Mouse (Mus musculus) stomach, embryonic 14.5 days (tissue): ENCODE results near the gene Nxf3. TPM values are rescaled to one million over a fixed set of nuclear protein-coding genes. Genes with fewer than 3 reads are reported as not detected.
"Not testable (repeated sequence)": the region's sequence is repeated elsewhere in the genome, so short reads cannot be mapped to it uniquely, and the experiment has no call there.

Experiments used
- ATAC-seq: fragments of 200-750 bp; cut with Nextera tagmentation; 2 replicates; pipeline ENCODE4 v1.8.0; 2017; ENCODE audit warnings: low read depth, moderate TSS enrichment; ENCODE audit not compliant: insufficient number of reproducible peaks, insufficient read depth, low FRiP score
- H3K27ac ChIP-seq: fragments of 300-500 bp; sonication (generic); 2 replicates; pipeline ENCODE4 v1.5.1; 2014; ENCODE audit warnings: mild to moderate bottlenecking, low read length, moderate library complexity, mixed read lengths
- H3K27me3 ChIP-seq: fragments of 300-500 bp; sonication (generic); 2 replicates; pipeline ENCODE4 v1.6.1; 2014; ENCODE audit warnings: low read length, control low read depth, mixed read lengths; ENCODE audit not compliant: control insufficient read depth, insufficient read depth
- H3K36me3 ChIP-seq: fragments of 300-500 bp; sonication (generic); 2 replicates; pipeline ENCODE4 v1.6.1; 2014; ENCODE audit warnings: mild to moderate bottlenecking, control low read depth, low read length, moderate library complexity, mixed read lengths; ENCODE audit not compliant: control insufficient read depth, insufficient read depth
- H3K4me1 ChIP-seq: fragments of 300-500 bp; sonication (generic); 2 replicates; pipeline ENCODE4 v1.6.1; 2014; ENCODE audit warnings: low read length, control low read depth, mixed read lengths; ENCODE audit not compliant: control insufficient read depth, insufficient read depth
- H3K4me2 ChIP-seq: fragments of 300-500 bp; sonication (generic); replicated peaks from 2 replicates; pipeline ENCODE4 v1.6.1; 2014; ENCODE audit warnings: low read depth, low read length, control low read depth
- H3K4me3 ChIP-seq: fragments of 300-500 bp; sonication (generic); 2 replicates; pipeline ENCODE4 v1.5.1; 2014; ENCODE audit warnings: low read depth, low read length, control low read depth
- H3K9ac ChIP-seq: fragments of 300-500 bp; sonication (generic); replicated peaks from 2 replicates; pipeline ENCODE4 v1.6.1; 2014; ENCODE audit warnings: low read depth, mild to moderate bottlenecking, control low read depth, low read length, moderate library complexity, mixed read lengths
- H3K9me3 ChIP-seq: fragments of 300-500 bp; sonication (generic); 2 replicates; pipeline ENCODE4 v1.6.1; 2016; ENCODE audit warnings: low read depth, low read length, control low read depth; ENCODE audit not compliant: control insufficient read depth
- WGBS: fragments of 180-500 bp; shearing (Covaris S2); extraction: QIAGEN DNeasy Blood & Tissue Kit; methylation state at CpG from one replicate; pipeline ENCODE4 v1.1.7; 2014; 5-methylcytosine and 5-hydroxymethylcytosine counted together
- polyA plus RNA-seq: library from polyadenylated mRNA; unstranded; fragments of >200 nt; fragmentation: Nextera tagmentation; extraction: Ambion mirVana; gene quantifications from 2 replicates; pipeline ENCODE4 v1.2.1, GENCODE M21; 2014

Nxf3 gene
- polyA plus RNA-seq, 1 experiment from 2014 or later = not detected

DNA sequence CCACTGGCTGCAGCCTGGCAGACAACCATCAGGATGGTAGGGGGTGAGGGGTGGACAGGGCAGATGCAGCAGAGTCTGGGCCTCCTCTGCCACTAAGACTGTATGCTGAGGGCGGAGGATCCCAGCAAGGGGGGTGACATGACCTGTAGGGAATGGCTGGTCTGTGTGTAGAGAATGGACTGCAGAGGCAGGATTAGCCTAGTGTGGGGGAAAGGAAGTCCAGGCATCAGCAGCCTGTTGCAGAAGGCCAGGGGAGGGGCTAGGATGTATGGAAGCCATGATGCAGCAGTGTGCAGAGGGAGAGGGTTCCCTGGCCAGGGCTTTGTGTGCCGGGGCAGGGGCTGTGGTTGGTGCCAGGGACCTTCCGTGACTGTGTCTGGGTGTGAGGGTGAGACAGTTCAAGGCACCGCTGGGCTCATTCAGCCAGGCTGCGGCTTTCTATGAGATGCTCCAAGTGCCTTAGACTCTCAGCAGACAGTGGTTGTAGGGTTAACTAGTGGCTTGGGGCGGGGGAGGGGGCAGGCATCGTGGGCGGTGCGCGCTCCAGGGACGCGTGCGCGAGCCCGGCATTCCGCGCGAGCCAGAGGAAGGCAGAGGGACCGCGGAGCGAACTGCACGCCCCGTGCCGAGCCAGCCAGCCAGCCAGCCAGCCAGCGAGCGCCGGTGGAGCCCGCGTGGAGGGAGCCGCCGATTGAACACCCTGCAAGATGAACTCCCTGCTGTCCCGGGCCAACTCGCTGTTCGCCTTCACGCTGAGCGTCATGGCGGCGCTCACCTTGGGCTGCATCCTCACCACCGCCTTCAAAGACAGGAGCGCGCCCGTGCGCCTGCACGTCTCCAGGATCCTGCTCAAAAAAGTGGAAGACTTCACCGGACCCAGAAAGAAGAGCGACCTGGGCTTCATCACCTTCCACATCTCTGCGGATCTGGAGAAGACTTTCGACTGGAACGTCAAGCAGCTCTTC, 52.0 kb downstream of the Nxf3 start, which contains the start of gene Arxes1:
TSS of gene Arxes1 (plus strand) at position 569 of the 965 bp plus-strand sequence.
- H3K9ac ChIP-seq, H3K27me3 ChIP-seq, H3K4me1 ChIP-seq, H3K36me3 ChIP-seq, H3K27ac ChIP-seq, H3K9me3 ChIP-seq: not testable (repeated sequence)
- Histone ChIP-seq H3K4me3 (peak within 1 kb of the TSS; percentile 23), H3K4me2 (peak within 1 kb of the TSS; percentile 35)
- peak; percentile 94 for ATAC-seq
- 32% methylated on average over 6 of the region's 49 CpGs for WGBS

DNA sequence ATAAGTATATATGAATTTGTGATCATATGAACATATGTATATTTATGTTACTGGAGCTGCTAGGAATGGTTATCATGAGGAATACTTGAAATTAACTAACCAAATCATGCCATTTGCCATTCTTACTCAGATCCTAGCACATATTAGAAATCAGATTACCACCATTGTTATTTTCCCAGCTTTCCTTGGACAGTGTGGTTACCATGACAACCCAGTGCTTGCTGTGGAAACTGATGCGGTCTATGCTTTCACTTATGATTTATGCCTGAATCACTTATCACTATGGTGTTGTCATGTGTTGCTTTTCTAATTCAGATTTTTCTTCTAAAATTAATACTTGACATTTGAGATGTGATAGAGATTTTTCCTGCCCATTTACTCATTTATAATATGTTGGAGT, 54.7 kb downstream of the Nxf3 start:
- Histone ChIP-seq H3K4me1 (no peaks in the 10 kb centered on the region), H3K27me3 (no peaks in the 10 kb centered on the region), H3K9ac (no peak overlapping the region), H3K4me2 (no peak overlapping the region), H3K27ac (no peak overlapping the region), H3K4me3 (no peak overlapping the region), H3K9me3 (no peaks in the 10 kb centered on the region), H3K36me3 (no peaks in the 10 kb centered on the region)
- no peak for ATAC-seq
- WGBS = 62% methylated on average over 1 of the region's 1 CpGs

Other genes starting within 250 kb of the Nxf3 start
- gene Gprasp2, start 246.2 kb downstream of the Nxf3 start, polyA plus RNA-seq = 26.6 and 29.1 TPM in 2 replicates
- gene Arxes2, start 91.4 kb downstream of the Nxf3 start, polyA plus RNA-seq = 75.7 and 77.4 TPM in 2 replicates
- gene Arxes1, start 51.9 kb downstream of the Nxf3 start, polyA plus RNA-seq = 33.5 and 36.2 TPM in 2 replicates
- gene Bex2, start 17.0 kb downstream of the Nxf3 start, polyA plus RNA-seq = 104 and 108 TPM in 2 replicates
- gene Bex4, start 53.7 kb upstream of the Nxf3 start, polyA plus RNA-seq = 108 and 121 TPM in 2 replicates
- 201 and 204 TPM in 2 replicates for gene Tceal8, start 87.1 kb upstream of the Nxf3 start, polyA plus RNA-seq
- gene Tceal5, start 118.6 kb upstream of the Nxf3 start, polyA plus RNA-seq = 1.6 and 2.0 TPM in 2 replicates
- gene Tceal7, start 129.5 kb upstream of the Nxf3 start, polyA plus RNA-seq = 0.61 and 1.1 TPM in 2 replicates
- gene Bex1, start 130.3 kb upstream of the Nxf3 start, polyA plus RNA-seq = 75.8 and 80.1 TPM in 2 replicates
- gene Tceal9, start 159.8 kb upstream of the Nxf3 start, polyA plus RNA-seq = 663 and 676 TPM in 2 replicates
- 466 and 489 TPM in 2 replicates for gene Bex3, start 185.0 kb upstream of the Nxf3 start, polyA plus RNA-seq